Mouse (Mus musculus) adrenal gland, postnatal 25 days (tissue): ENCODE data around the gene Vps4b. TPM values are rescaled to one million over a fixed set of nuclear protein-coding genes. Genes with fewer than 3 reads are reported as not detected.

ENCODE experiments used
- DNase-seq: peaks from one replicate; pipeline ENCODE4 v3.0.0; 2021; ENCODE audit warnings: mixed read lengths
- long read RNA-seq: library from polyadenylated mRNA; stranded (forward); transcript quantifications from one replicate; pipeline ENCODE4 v2.0.0, GENCODE M21; 2021
- total RNA-seq: library from RNA; stranded (reverse); gene quantifications from 2 replicates; pipeline ENCODE4 v1.2.3, GENCODE M21; 2021

Gene Vps4b
- total RNA-seq, result 110 and 111 TPM in 2 replicates
- long read RNA-seq, full-length matches to known transcripts, result 103 of 110 reads
- long read RNA-seq, partial matches to known transcripts, result 1 of 110 reads
- long read RNA-seq, other reads (novel, unspliced or antisense), result 6 of 110 reads

DNA sequence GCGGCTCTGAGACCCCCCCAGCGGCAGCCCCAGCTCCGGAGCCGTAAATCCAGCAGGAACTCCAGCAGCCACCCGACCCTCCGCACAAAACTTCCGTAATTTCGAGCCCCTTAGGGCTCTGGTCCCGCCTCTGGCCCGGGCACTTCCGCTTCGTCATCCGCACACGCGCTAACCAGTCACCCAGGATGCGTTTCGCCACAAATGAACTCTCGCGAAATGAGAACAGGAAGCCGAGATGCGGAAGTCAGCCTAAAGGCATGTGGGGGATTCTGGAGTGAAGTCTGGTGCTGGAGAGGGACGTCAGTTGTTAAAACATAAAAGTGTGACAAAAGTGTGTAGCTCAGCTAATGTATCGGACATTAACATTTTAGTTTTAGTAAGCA lies at the start of gene Vps4b:
Gene Vps4b, minus strand, starts transcription at position 187 of the 383 bp plus-strand sequence.
- DNase-seq, result peak; percentile 88

DNA sequence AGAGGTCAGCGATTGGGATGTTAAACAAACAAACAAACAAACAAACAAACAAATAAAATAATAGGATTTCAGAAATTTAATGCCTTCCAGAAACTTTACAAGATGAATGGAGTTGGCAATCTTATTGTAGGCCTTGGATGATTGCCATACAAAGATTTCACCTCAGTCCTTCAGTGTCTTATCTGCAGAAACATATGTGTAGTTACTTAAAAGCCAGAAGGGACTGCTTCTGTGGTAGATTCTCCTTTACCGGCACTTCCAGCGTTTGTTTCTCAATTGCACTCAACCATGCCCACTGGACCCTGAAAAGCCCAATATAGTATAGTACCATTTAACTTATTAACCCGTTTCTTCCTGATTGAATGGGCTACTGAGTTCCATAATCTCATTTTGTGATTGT lies 32.3 kb upstream of the Vps4b start:
- DNase-seq, result no peak

DNA sequence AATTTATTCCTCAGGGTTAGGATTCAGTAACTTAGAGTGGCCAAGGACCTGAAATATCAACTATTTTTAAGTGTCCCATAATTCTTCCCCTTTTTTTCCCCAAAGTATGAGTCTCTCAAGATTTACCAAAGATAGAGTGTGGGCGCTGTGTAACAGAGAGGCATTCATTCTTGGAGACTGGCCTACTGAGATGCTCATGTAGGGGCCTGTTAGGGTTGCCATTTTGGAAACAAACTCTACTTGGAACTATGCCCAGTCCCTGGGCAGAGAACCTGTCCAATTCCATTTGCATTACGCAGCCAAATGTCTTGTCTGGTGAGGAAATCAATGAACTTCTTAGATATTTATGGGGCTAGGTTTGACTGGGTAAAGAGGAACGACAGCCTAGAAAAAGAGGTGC lies 25.8 kb upstream of the Vps4b start:
- no peak for DNase-seq

DNA sequence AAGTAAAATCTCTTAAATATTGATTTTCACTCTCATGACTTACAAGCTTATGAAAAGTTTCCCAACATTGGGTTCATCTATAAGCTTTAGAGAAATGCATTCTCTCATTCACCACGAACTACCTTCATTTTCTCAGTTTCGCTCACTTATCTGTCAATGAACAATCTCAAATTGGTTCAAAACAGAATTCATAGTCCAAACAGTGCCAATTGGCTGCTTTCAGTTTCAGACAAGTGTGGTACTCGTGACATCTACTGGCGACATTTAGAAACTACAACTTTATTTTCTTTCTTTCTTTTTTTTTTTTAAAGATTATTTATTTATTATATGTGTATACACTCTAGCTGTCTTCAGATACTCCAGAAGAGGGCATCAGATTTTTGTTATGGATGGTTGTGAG lies 21.8 kb upstream of the Vps4b start:
- no peak for DNase-seq

GRCm38 (mm10) chr1:106816766-106817165 lies 20.2 kb upstream of the Vps4b start:
- no peak for DNase-seq

DNA sequence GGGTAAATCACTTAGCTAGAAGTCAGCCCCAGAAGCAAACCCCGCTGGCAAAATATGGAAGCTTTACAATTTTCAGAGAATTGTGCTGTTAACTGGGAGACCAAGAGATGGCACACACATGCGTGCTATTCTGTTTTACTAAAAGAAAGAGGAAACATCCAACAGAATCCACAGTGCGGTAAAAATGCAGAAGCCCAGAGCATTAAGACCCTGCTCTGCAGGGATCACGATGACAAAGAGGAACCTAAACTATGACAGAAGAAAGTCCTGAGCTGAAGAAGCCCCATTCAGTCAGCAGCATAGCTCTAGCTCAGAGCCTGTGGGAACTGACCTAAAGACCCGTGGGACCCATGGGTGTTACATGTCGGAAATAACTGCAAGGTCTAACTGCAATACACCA lies 18.7 kb upstream of the Vps4b start:
- no peak for DNase-seq

- DNase-seq, result no peak
Measured at GRCm38 (mm10) chr1:106814864-106815263, 18.3 kb upstream of the Vps4b start.

GRCm38 (mm10) chr1:106799931-106800330 lies 3.4 kb upstream of the Vps4b start:
- no peak for DNase-seq

- no peak for DNase-seq
Measured at GRCm38 (mm10) chr1:106799406-106799805, 2.9 kb upstream of the Vps4b start.

GRCm38 (mm10) chr1:106796987-106797779 lies 655 bp upstream of the Vps4b start:
- DNase-seq, result no peak

DNA sequence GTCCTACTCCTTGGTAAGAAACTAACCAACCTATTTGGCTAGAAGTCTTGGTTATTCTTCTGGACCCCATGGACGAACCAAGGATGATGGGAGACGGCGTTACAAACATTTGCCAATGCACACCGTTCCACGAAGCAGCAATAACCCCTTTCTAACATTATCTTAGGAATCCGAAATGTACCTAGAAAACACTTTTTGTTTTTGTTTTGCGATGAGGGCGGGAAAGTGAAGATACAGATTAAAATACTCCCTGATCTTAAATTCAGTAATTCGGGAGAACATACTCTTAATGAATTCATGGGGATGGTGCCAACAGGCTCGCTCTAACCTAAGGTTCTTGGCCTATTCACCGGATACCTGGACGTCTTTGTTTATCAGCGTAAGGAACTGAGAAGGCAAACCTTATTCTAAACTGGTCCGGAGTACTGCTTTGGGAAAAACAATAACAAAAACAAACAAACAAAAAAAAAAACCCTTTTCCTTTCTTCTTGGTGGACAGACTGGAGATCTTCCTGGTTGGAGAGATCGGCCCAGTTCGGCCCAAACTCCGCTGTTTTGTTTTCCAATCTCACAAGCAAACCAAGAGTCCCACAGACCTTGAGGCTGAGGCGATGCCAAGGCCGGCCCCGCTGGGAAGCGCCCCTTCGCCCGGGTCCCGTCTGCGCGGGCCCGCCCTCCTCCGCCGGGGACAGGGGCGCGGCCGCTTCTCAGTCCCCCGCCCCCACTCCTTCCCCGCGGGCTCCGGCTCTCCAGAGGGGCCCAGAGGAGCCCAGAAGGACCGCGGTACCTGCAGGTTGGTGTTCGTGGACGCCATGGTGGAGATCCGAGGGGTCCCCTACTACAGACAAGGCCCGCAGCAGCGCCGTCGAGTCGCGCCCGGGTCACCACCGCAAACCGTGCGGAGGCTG lies 640 bp downstream of the Vps4b start:
- peak; percentile 63 for DNase-seq

DNA sequence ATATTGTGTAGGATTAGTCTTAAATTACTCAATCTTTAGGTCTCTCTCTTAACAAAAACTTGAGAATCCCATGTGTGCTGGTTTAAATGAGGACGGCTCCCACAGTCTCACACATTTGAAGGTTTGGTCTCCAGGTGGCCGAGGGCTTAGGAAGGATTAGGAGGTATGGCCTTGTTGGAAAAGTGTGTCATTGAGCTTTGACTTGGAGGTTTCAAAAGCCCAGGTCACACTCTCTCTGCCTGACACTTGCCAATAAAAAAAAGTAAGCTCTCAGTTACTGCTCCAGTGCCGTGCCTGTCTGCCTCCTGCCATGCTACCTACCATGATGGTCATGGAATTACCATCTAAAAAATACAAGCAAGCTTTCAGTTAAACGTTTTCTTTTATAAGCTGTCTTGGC lies 21.6 kb downstream of the Vps4b start:
- DNase-seq, result no peak

DNA sequence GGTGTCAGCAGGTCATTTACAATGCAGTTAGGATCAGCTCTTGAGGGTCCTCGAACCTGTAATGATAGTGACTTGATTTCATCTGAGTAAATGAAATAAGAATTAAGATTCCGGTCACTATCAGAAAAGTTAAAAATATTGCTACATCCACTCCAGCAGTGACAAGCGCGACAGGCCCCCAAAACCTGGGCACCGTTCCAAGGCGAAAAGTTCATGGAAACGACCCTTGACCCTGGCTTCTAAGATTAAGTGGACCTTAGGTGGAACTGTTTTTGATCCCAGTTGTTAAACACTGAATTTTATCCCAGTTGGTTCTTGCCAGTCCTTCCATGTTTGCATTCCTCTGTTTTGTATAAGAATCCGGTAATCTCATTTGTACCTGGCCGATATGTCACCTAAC lies 22.4 kb downstream of the Vps4b start:
- DNase-seq, result no peak

DNA sequence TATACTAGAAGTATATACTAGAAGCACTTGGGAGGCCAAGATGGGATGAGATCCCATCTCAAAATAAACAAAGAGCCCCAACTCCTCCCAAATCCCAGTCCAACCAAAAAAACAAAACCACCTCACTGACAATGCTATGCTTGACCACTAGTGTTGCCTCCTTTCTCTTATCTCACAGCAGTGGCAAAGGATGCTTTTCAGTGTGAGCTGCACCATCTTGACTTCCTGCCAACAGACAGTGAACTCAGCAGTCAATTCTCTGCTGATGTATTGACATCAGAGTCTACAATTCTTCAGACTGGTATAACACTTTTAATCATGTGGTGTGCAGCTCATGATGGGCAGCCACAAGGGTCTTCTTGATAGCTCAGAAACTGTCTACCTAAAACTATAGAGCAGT lies 27.8 kb downstream of the Vps4b start:
- no peak for DNase-seq

- DNase-seq, result no peak
Measured at GRCm38 (mm10) chr1:106765771-106766170, 30.8 kb downstream of the Vps4b start.

GRCm38 (mm10) chr1:106764846-106765245 lies 31.7 kb downstream of the Vps4b start:
- no peak for DNase-seq

- DNase-seq, result no peak
Measured at GRCm38 (mm10) chr1:106764281-106764680, 32.2 kb downstream of the Vps4b start.

- DNase-seq, result no peak
Measured at GRCm38 (mm10) chr1:106760750-106761149, 35.8 kb downstream of the Vps4b start.

- peak; percentile 97 for DNase-seq
Measured at GRCm38 (mm10) chr1:106759572-106760435, 36.7 kb downstream of the Vps4b start, which contains the start of gene Kdsr. Gene Kdsr, minus strand, starts transcription at chr1:106759727.

- DNase-seq, result peak; percentile 42
Measured at GRCm38 (mm10) chr1:106758734-106759571, 37.6 kb downstream of the Vps4b start.

- DNase-seq, result no peak
Measured at GRCm38 (mm10) chr1:106756633-106757032, 39.9 kb downstream of the Vps4b start.
